Mouse (Mus musculus) kidney, adult 8-10 months (tissue): ENCODE results near the gene Cbx3.

Experiments
- DNase-seq, 2 experiments: peaks; one replicate each; pipeline ENCODE4 v3.0.0; 2022

Gene Cbx3

GRCm38 (mm10) chr6:51470311-51471178 lies at the start of gene Cbx3:
Gene Cbx3, plus strand, starts transcription at chr6:51470360.
- peak; percentile 58 to 64 for DNase-seq

- DNase-seq, result no peak
Observed at GRCm38 (mm10) chr6:51423466-51424122, 46.6 kb upstream of the Cbx3 start.

- no peak for DNase-seq
Observed at GRCm38 (mm10) chr6:51424537-51424936, 45.6 kb upstream of the Cbx3 start.

- peak in 1 of 2 experiments; percentile 33 for DNase-seq
Observed at GRCm38 (mm10) chr6:51432535-51433397, 37.4 kb upstream of the Cbx3 start, which contains the start of gene Nfe2l3. Gene Nfe2l3, plus strand, starts transcription at chr6:51432670.

GRCm38 (mm10) chr6:51434270-51434669 lies 35.9 kb upstream of the Cbx3 start:
- no peak for DNase-seq

- DNase-seq, result no peak
Observed at GRCm38 (mm10) chr6:51437665-51438064, 32.5 kb upstream of the Cbx3 start.

- no peak for DNase-seq
Observed at GRCm38 (mm10) chr6:51438826-51439330, 31.3 kb upstream of the Cbx3 start.

GRCm38 (mm10) chr6:51442191-51442835 lies 27.8 kb upstream of the Cbx3 start:
- DNase-seq, result no peak

- DNase-seq, result no peak
Observed at GRCm38 (mm10) chr6:51452927-51453503, 17.1 kb upstream of the Cbx3 start.

GRCm38 (mm10) chr6:51454949-51455348 lies 15.2 kb upstream of the Cbx3 start:
- no peak for DNase-seq

- DNase-seq, result no peak
Observed at GRCm38 (mm10) chr6:51456198-51456597, 14.0 kb upstream of the Cbx3 start.

- no peak for DNase-seq
Observed at GRCm38 (mm10) chr6:51457283-51457682, 12.9 kb upstream of the Cbx3 start.

- DNase-seq, result no peak
Observed at GRCm38 (mm10) chr6:51457770-51458387, 12.3 kb upstream of the Cbx3 start.

GRCm38 (mm10) chr6:51458925-51459312 lies 11.2 kb upstream of the Cbx3 start:
- DNase-seq, result no peak

- DNase-seq, result no peak
Observed at GRCm38 (mm10) chr6:51459313-51460020, 10.7 kb upstream of the Cbx3 start.

GRCm38 (mm10) chr6:51460021-51460360 lies 10.2 kb upstream of the Cbx3 start:
- DNase-seq, result no peak

- no peak for DNase-seq
Observed at GRCm38 (mm10) chr6:51460363-51460762, 9.8 kb upstream of the Cbx3 start.

- no peak for DNase-seq
Observed at GRCm38 (mm10) chr6:51467649-51468048, 2.5 kb upstream of the Cbx3 start.

GRCm38 (mm10) chr6:51468891-51469561 lies 1.1 kb upstream of the Cbx3 start:
- peak; percentile 57 to 78 for DNase-seq

- peak; percentile 97 to 99 for DNase-seq
Observed at GRCm38 (mm10) chr6:51469715-51470310, 347 bp upstream of the Cbx3 start, which contains the start of gene Hnrnpa2b1. Gene Hnrnpa2b1, minus strand, starts transcription at chr6:51469894.
